In the genomic region with DNA sequence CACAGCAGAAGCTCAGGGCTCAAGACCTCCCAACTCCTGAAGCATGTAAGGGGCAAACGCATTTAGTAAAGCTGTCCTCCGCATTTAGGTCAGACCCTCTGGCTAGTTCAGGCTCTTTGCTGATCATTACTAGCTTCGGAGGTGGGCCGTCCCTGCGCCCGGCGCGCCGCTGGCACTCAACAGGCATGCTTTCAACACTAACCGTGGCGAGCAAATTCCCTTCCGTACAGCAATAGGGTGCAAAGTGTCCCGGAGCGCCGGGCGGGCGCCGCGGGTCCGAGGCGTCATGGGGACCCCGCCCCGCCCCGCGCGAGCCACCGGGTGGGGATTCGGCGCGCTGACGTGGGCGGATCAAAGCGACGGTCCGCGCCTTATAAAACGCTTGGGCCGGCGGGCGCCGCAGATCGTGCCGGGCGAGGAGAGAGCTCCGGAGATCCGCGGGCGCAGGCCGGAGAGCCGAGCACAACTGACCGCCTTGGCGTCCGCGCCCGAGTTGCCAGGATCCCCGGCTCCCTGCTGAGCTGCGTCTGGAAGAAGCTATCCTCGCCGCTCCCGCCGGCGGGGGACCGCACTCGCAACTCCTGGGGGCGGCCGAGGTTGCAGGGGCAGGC, we compare ENCODE assay signal across 8 mouse cellular contexts. TPM values are rescaled to one million over a fixed set of nuclear protein-coding genes. Genes with fewer than 3 reads are reported as not detected.
DNase-seq lines count a peak whose midpoint lies in the region; ATAC-seq and TF ChIP-seq lines count a peak whose summit lies in the region.

A gene (plus strand): TSS at position 402 of the 611 bp plus-strand sequence.

- no peak for TF ChIP-seq CTCF in left cerebral cortex, adult 2 months (IDR thresholded peaks at IDR 0.05)
- no peak for TF ChIP-seq CTCF in brain, embryonic 14.5 days (IDR thresholded peaks at IDR 0.05; ENCODE audit: borderline replicate concordance, extremely low read depth, insufficient read depth, insufficient read length)

- H3K4me1 ChIP-seq in kidney, embryonic 16.5 days (ENCODE audit: insufficient read depth, low read length), result peaks cover 61% of the 10 kb centered on the region
- H3K4me1 ChIP-seq in midbrain, embryonic 10.5 days, result peaks cover 71% of the 10 kb centered on the region

- H3K9ac ChIP-seq in kidney, embryonic 16.5 days (replicated peaks; ENCODE audit: low read length), result peak within 1 kb of the TSS; percentile 73

- under 1% methylated on average over 62 of the region's 66 CpGs for WGBS in kidney, embryonic 16.5 days
- WGBS in midbrain, embryonic 10.5 days, result under 1% methylated on average over 66 of the region's 66 CpGs

- H3K27me3 ChIP-seq in kidney, embryonic 16.5 days (ENCODE audit: insufficient read depth, low read length), result peaks cover 75% of the 10 kb centered on the region
- peaks cover 100% of the 10 kb centered on the region for H3K27me3 ChIP-seq in midbrain, embryonic 10.5 days (ENCODE audit: low read depth, poor library complexity, severe bottlenecking)

- intact Hi-C loops in left cerebral cortex, adult 2 months (cut with DNase I), result loop anchor here (5.0 kb wide), 1 partner anchor 242 kb away; no protein-coding TSS in a partner anchor

- no peaks in the 10 kb centered on the region for H3K36me3 ChIP-seq in kidney, embryonic 16.5 days (ENCODE audit: insufficient read depth, low read length)
- no peaks in the 10 kb centered on the region for H3K36me3 ChIP-seq in midbrain, embryonic 10.5 days

- no peak for TF ChIP-seq POLR2A in brain, embryonic 14.5 days (IDR thresholded peaks at IDR 0.05; ENCODE audit: borderline replicate concordance, extremely low read depth, insufficient read depth, insufficient read length, poor library complexity, severe bottlenecking)

- no peak for DNase-seq in left cerebral cortex, adult 2 months (ENCODE audit: extremely low spot score in 1 of 2, low spot score in 2 of 2)
- DNase-seq in left cerebral cortex, adult 11 months (ENCODE audit: low spot score), result no peak
- peak; percentile 24 for DNase-seq in brain, embryonic 14.5 days (ENCODE audit: low read depth)
- DNase-seq in gastrocnemius, postnatal 4 days (ENCODE audit: low spot score in 2 of 2), result peak in 1 of 2 experiments; percentile 60
- DNase-seq in midbrain, embryonic 10.5 days (ENCODE audit: low spot score), result peak; percentile 57
- peak; percentile 51 for DNase-seq in urinary bladder, postnatal 25 days (ENCODE audit: low spot score)
- no peak for DNase-seq in frontal cortex, postnatal 10 days (ENCODE audit: low spot score in 2 of 2)

- H3K4me2 ChIP-seq in kidney, embryonic 16.5 days (replicated peaks; ENCODE audit: low read depth, low read length), result peak within 1 kb of the TSS; percentile 97

- no peak within 1 kb of the TSS for H3K27ac ChIP-seq in left cerebral cortex, adult 2 months
- no peak within 1 kb of the TSS for H3K27ac ChIP-seq in kidney, embryonic 16.5 days (ENCODE audit: low read length)
- H3K27ac ChIP-seq in midbrain, embryonic 10.5 days (replicated peaks), result no peak within 1 kb of the TSS

- H3K9me3 ChIP-seq in kidney, embryonic 16.5 days (ENCODE audit: low read length), result no peaks in the 10 kb centered on the region
- H3K9me3 ChIP-seq in midbrain, embryonic 10.5 days (replicated peaks), result no peaks in the 10 kb centered on the region

- ATAC-seq in kidney, embryonic 16.5 days (ENCODE audit: low FRiP score, low TSS enrichment), result peak; percentile 3; the same call in 1 of the 2 replicates

- peak within 1 kb of the TSS; percentile 54 for H3K4me3 ChIP-seq in left cerebral cortex, adult 2 months
- peak within 1 kb of the TSS; percentile 70 for H3K4me3 ChIP-seq in kidney, embryonic 16.5 days (ENCODE audit: low read length)
- H3K4me3 ChIP-seq in midbrain, embryonic 10.5 days, result peak within 1 kb of the TSS; percentile 67

RNA-seq across cellular contexts. Expression of the gene that starts here (rescaled TPM):
- total RNA-seq in left cerebral cortex, adult 2 months (2021), result 1 to 10 TPM in 1 of 2 experiments, under 1 TPM in 1; 0.93 to 1.0 TPM
- polyA plus RNA-seq in brain, embryonic 14.5 days (2012; rRNA removed), result 5.4 and 6.2 TPM in 2 replicates
- total RNA-seq in gastrocnemius, postnatal 4 days (2021), result 10 to 100 TPM; 16.4 to 19.9 TPM
- polyA plus RNA-seq in kidney, embryonic 16.5 days (2015; fragmentation: Nextera tagmentation; extraction: Ambion mirVana), result 32.4 and 33.3 TPM in 2 replicates
- 0.62 and 0.70 TPM in 2 replicates for polyA plus RNA-seq in midbrain, embryonic 10.5 days (2016; fragmentation: Nextera tagmentation; extraction: Ambion mirVana)

Comparison
In these comparisons a context has a peak if more than half of its experiments do, and no peak if none do; other contexts are left out.
1. RNA of the gene that starts here (total RNA-seq): 16.4 to 19.9 TPM in gastrocnemius, postnatal 4 days; 0.93 to 1.0 TPM in left cerebral cortex, adult 2 months; every median in the first group is over 4 times any median in the second.
2. Peak in DNase-seq and H3K4me3 ChIP-seq in midbrain, embryonic 10.5 days; RNA of the gene not detected or under 1 TPM.
3. DNase-seq: peak in brain, embryonic 14.5 days (single experiment) and urinary bladder, postnatal 25 days (single experiment); none in left cerebral cortex, adult 2 months (0 of 2), left cerebral cortex, adult 11 months (single experiment) and frontal cortex, postnatal 10 days (0 of 2).
4. Peak in every context shown above with its lines, with median percentiles within 50 percentile points of each other: H3K4me3 ChIP-seq.